Mouse (Mus musculus) lung, embryonic 14.5 days (tissue): ENCODE measurements around the gene Cdh1. TPM values are rescaled to one million over a fixed set of nuclear protein-coding genes. Genes with fewer than 3 reads are reported as not detected.
A peak's percentile ranks its signal among the peaks of the same experiment; 100 is the strongest.

Experiments
- ATAC-seq: fragments of 200-750 bp; cut with Nextera tagmentation; 2 replicates; pipeline ENCODE4 v1.8.0; 2017; ENCODE audit warnings: mild to moderate bottlenecking, moderate TSS enrichment, moderate library complexity; ENCODE audit not compliant: insufficient read depth
- DNase-seq: peaks from one replicate; pipeline ENCODE4 v3.0.0-alpha.2; 2015
- H3K27ac ChIP-seq: fragments of 300-500 bp; sonication (generic); 2 replicates; pipeline ENCODE4 v1.5.1; 2014; ENCODE audit warnings: low read depth, mild to moderate bottlenecking, moderate library complexity
- H3K27me3 ChIP-seq: fragments of 300-500 bp; sonication (generic); 2 replicates; pipeline ENCODE4 v1.6.1; 2014; ENCODE audit warnings: low read length, control low read depth; ENCODE audit not compliant: insufficient read depth
- H3K36me3 ChIP-seq: fragments of 300-500 bp; sonication (generic); 2 replicates; pipeline ENCODE4 v1.6.1; 2014; ENCODE audit warnings: control low read depth; ENCODE audit not compliant: insufficient read depth
- H3K4me1 ChIP-seq: fragments of 300-500 bp; sonication (generic); 2 replicates; pipeline ENCODE4 v1.6.1; 2014; ENCODE audit warnings: antibody characterized with exemption, control low read depth; ENCODE audit not compliant: insufficient read depth
- H3K4me2 ChIP-seq: fragments of 300-500 bp; sonication (generic); 2 replicates; pipeline ENCODE4 v1.6.1; 2014; ENCODE audit warnings: mild to moderate bottlenecking
- H3K4me3 ChIP-seq: fragments of 300-500 bp; sonication (generic); 2 replicates; pipeline ENCODE4 v1.5.1; 2014; ENCODE audit warnings: low read depth, low read length
- H3K9ac ChIP-seq: fragments of 300-500 bp; sonication (generic); 2 replicates; pipeline ENCODE4 v1.6.1; 2014
- H3K9me3 ChIP-seq: fragments of 300-500 bp; sonication (generic); 2 replicates; pipeline ENCODE4 v1.6.1; 2016; ENCODE audit warnings: low read depth, low read length, control low read depth
- CTCF ChIP-seq: IDR thresholded peaks from 2 replicates; pipeline ENCODE4 v1.5.1; 2016; ENCODE audit warnings: antibody characterized with exemption, low read depth
- WGBS: fragments of 180-500 bp; shearing (Covaris S2); extraction: QIAGEN DNeasy Blood & Tissue Kit; methylation state at CpG from one replicate; pipeline ENCODE4 v1.1.7; 2014; 5-methylcytosine and 5-hydroxymethylcytosine counted together
- polyA plus RNA-seq: library from polyadenylated mRNA; unstranded; fragments of >200 nt; fragmentation: Nextera tagmentation; extraction: Ambion mirVana; gene quantifications from 2 replicates; pipeline ENCODE4 v1.2.1, GENCODE M21; 2014

Gene Cdh1
- polyA plus RNA-seq, 1 experiment from 2014 or later: 85.3 TPM

GRCm38 (mm10) chr8:106704901-106705321 lies 101.8 kb downstream of the Cdh1 start:
- TF ChIP-seq CTCF: no peak
- Histone ChIP-seq H3K4me3 (no peak overlapping the region), H3K4me1 (peaks cover 8% of the 10 kb centered on the region; the same call in 1 of the 2 replicates), H3K4me2 (no peak overlapping the region), H3K27me3 (no peaks in the 10 kb centered on the region), H3K9ac (no peak overlapping the region), H3K36me3 (peaks cover 25% of the 10 kb centered on the region), H3K9me3 (no peaks in the 10 kb centered on the region), H3K27ac (peak overlapping the region; percentile 93)
- ATAC-seq (peak; percentile 98), DNase-seq (peak; percentile 99)
- 30% methylated on average over 9 of the region's 9 CpGs for WGBS

- H3K27ac ChIP-seq: peak overlapping the region; percentile 93
- WGBS: 57% methylated on average over 6 of the region's 6 CpGs
Observed at GRCm38 (mm10) chr8:106706194-106706593, 103.0 kb downstream of the Cdh1 start.

GRCm38 (mm10) chr8:106710002-106710401 lies 106.9 kb downstream of the Cdh1 start:
- 82% methylated on average over 2 of the region's 2 CpGs for WGBS
- no peak for TF ChIP-seq CTCF
- no peak overlapping the region for H3K9ac ChIP-seq
- no peak overlapping the region for H3K4me2 ChIP-seq
- no peaks in the 10 kb centered on the region for H3K27me3 ChIP-seq
- DNase-seq (no peak), ATAC-seq (no peak)
- no peaks in the 10 kb centered on the region for H3K9me3 ChIP-seq
- no peak overlapping the region for H3K4me3 ChIP-seq
- H3K4me1 ChIP-seq: peaks cover 3% of the 10 kb centered on the region; the same call in 1 of the 2 replicates
- H3K36me3 ChIP-seq: peaks cover 10% of the 10 kb centered on the region; the same call in 1 of the 2 replicates
- no peak overlapping the region for H3K27ac ChIP-seq

More at GRCm38 (mm10) chr8:106706194-106706593, 103.0 kb downstream of the Cdh1 start:
- Histone ChIP-seq H3K4me1 (peaks cover 8% of the 10 kb centered on the region; the same call in 1 of the 2 replicates), H3K36me3 (peaks cover 15% of the 10 kb centered on the region; the same call in 1 of the 2 replicates), H3K4me3 (no peak overlapping the region), H3K27me3 (no peaks in the 10 kb centered on the region), H3K9ac (no peak overlapping the region), H3K4me2 (no peak overlapping the region), H3K9me3 (no peaks in the 10 kb centered on the region)
- peak; percentile 41 for DNase-seq
- no peak for TF ChIP-seq CTCF
- ATAC-seq: no peak

GRCm38 (mm10) chr8:106712487-106712886 lies 109.3 kb downstream of the Cdh1 start:
- Histone ChIP-seq H3K9me3 (no peaks in the 10 kb centered on the region), H3K27me3 (no peaks in the 10 kb centered on the region), H3K4me2 (no peak overlapping the region), H3K9ac (no peak overlapping the region), H3K4me3 (no peak overlapping the region), H3K4me1 (no peaks in the 10 kb centered on the region), H3K27ac (peak overlapping the region; percentile 36; the same call in 1 of the 2 replicates), H3K36me3 (peaks cover 14% of the 10 kb centered on the region; the same call in 1 of the 2 replicates)
- DNase-seq (no peak), ATAC-seq (no peak)
- WGBS: 89% methylated on average over 3 of the region's 3 CpGs
- no peak for TF ChIP-seq CTCF

- DNase-seq: no peak
- no peaks in the 10 kb centered on the region for H3K27me3 ChIP-seq
- no peak overlapping the region; the same call in 1 of the 2 replicates for H3K27ac ChIP-seq
- ATAC-seq: no peak
- H3K9me3 ChIP-seq: no peaks in the 10 kb centered on the region
- H3K4me3 ChIP-seq: no peak overlapping the region
- WGBS: 71% methylated on average over 4 of the region's 4 CpGs
- H3K4me1 ChIP-seq: no peaks in the 10 kb centered on the region
- no peak overlapping the region for H3K4me2 ChIP-seq
- H3K9ac ChIP-seq: no peak overlapping the region
- no peak for TF ChIP-seq CTCF
- H3K36me3 ChIP-seq: peaks cover 17% of the 10 kb centered on the region; the same call in 1 of the 2 replicates
Observed at GRCm38 (mm10) chr8:106714297-106714696, 111.1 kb downstream of the Cdh1 start.

GRCm38 (mm10) chr8:106718091-106718500 lies 114.9 kb downstream of the Cdh1 start:
- no peaks in the 10 kb centered on the region for H3K9me3 ChIP-seq
- no peak overlapping the region for H3K4me3 ChIP-seq
- ATAC-seq (peak; percentile 54; the same call in 1 of the 2 replicates), DNase-seq (peak; percentile 90)
- H3K27ac ChIP-seq: no peak overlapping the region; the same call in 1 of the 2 replicates
- 0 out of 2 replicates have a peak overlapping the region, but pooled peaks have one; percentile 10 for H3K4me2 ChIP-seq
- WGBS: 18% methylated on average over 17 of the region's 17 CpGs
- peaks cover 30% of the 10 kb centered on the region for H3K36me3 ChIP-seq
- no peaks in the 10 kb centered on the region for H3K4me1 ChIP-seq
- peak; percentile 76 for TF ChIP-seq CTCF
- no peak overlapping the region for H3K9ac ChIP-seq
- H3K27me3 ChIP-seq: no peaks in the 10 kb centered on the region

Other genes starting within 250 kb of the Cdh1 start
- 19.6 and 20.2 TPM in 2 replicates for gene Zfp90, start 188.0 kb upstream of the Cdh1 start, polyA plus RNA-seq
- not detected in 2 replicates for gene 6030452D12Rik, start 102.8 kb upstream of the Cdh1 start, polyA plus RNA-seq
- gene Cdh3, start 92.5 kb upstream of the Cdh1 start, polyA plus RNA-seq: 13.9 and 15.5 TPM in 2 replicates
- 10.1 and 11.4 TPM in 2 replicates for gene Gm10073, start 29.9 kb upstream of the Cdh1 start, polyA plus RNA-seq
- 11.6 and 12.6 TPM in 2 replicates for gene Tango6, start 79.7 kb downstream of the Cdh1 start, polyA plus RNA-seq